Mouse (Mus musculus) neural tube, embryonic 15.5 days (tissue): ENCODE measurements at regions not wholly inside any gene's neighbourhood (a gene's known extent, or its start where the extent isn't known, plus 50 kb on each side); places are given as distances from the start of the nearest gene placed in this dataset.

Source experiments
- ATAC-seq: fragments of 200-750 bp; cut with Nextera tagmentation; 2 replicates; pipeline ENCODE4 v1.8.0; 2017; ENCODE audit warnings: mild to moderate bottlenecking, moderate TSS enrichment, moderate library complexity; ENCODE audit not compliant: low FRiP score
- H3K27ac ChIP-seq: fragments of 300-500 bp; sonication (generic); replicated peaks from 2 replicates; pipeline ENCODE4 v1.5.1; 2015; ENCODE audit warnings: mild to moderate bottlenecking, inconsistent platforms
- H3K27me3 ChIP-seq: fragments of 300-500 bp; sonication (generic); replicated peaks from 2 replicates; pipeline ENCODE4 v1.6.1; 2015; ENCODE audit warnings: inconsistent platforms
- H3K36me3 ChIP-seq: fragments of 300-500 bp; sonication (generic); 2 replicates; pipeline ENCODE4 v1.6.1; 2015; ENCODE audit warnings: inconsistent platforms
- H3K4me1 ChIP-seq: fragments of 300-500 bp; sonication (generic); 2 replicates; pipeline ENCODE4 v1.6.1; 2015; ENCODE audit warnings: inconsistent platforms
- H3K4me2 ChIP-seq: fragments of 300-500 bp; sonication (generic); 2 replicates; pipeline ENCODE4 v1.6.1; 2015; ENCODE audit warnings: inconsistent platforms, mild to moderate bottlenecking, moderate library complexity
- H3K4me3 ChIP-seq: fragments of 300-500 bp; sonication (generic); replicated peaks from 2 replicates; pipeline ENCODE4 v1.5.1; 2015; ENCODE audit warnings: mild to moderate bottlenecking, inconsistent platforms
- H3K9ac ChIP-seq: fragments of 300-500 bp; sonication (generic); replicated peaks from 2 replicates; pipeline ENCODE4 v1.6.1; 2015; ENCODE audit warnings: mild to moderate bottlenecking, inconsistent platforms
- H3K9me3 ChIP-seq: fragments of 300-500 bp; sonication (generic); replicated peaks from 2 replicates; pipeline ENCODE4 v1.6.1; 2016; ENCODE audit warnings: inconsistent platforms
- WGBS: fragments of 180-500 bp; shearing (Covaris S2); methylation state at CpG from one replicate; pipeline ENCODE4 v1.1.7; 2015; ENCODE audit warnings: mixed read lengths; 5-methylcytosine and 5-hydroxymethylcytosine counted together

- H3K4me2 ChIP-seq = no peak overlapping the region
- no peaks in the 10 kb centered on the region for H3K27me3 ChIP-seq
- no peak overlapping the region for H3K4me3 ChIP-seq
- no peak overlapping the region; the same call in 1 of the 2 replicates for H3K27ac ChIP-seq
- no peaks in the 10 kb centered on the region for H3K9me3 ChIP-seq
- no peaks in the 10 kb centered on the region for H3K36me3 ChIP-seq
- H3K9ac ChIP-seq = 0 out of 2 replicates have a peak overlapping the region, but pooled peaks have one; percentile 20
- WGBS = 36% methylated on average over 11 of the region's 11 CpGs
- no peak; the same call in 1 of the 2 replicates for ATAC-seq
- peaks cover 30% of the 10 kb centered on the region for H3K4me1 ChIP-seq
These were observed 283.4 kb downstream of the Rps24 start for GRCm38 (mm10) chr14:24770015-24770977.

DNA sequence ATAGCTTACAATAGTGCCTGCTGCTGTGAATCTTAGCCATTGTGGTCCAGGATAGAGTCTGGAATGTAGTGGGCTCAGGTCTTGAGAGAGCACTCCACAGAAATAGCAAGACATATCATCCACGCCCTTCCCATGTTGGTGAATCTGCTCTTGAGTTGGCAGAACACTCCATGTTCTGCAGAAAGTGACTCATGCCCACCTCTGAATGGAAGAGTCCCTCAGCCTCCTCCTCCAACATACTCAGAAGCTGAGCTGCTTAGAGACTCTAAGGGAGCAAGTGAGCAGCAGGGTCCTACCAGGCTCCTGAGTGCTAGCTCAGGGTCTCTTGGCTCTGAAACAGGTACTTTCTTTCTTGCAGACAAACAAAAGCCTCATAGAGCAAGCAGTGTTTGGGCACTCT lies 284.7 kb downstream of the Rps24 start:
- ATAC-seq = no peak
- no peaks in the 10 kb centered on the region for H3K9me3 ChIP-seq
- no peaks in the 10 kb centered on the region for H3K36me3 ChIP-seq
- H3K9ac ChIP-seq = no peak overlapping the region
- 93% methylated on average over 1 of the region's 1 CpGs for WGBS
- H3K4me2 ChIP-seq = no peak overlapping the region
- H3K4me3 ChIP-seq = no peak overlapping the region
- H3K27ac ChIP-seq = no peak overlapping the region
- peaks cover 24% of the 10 kb centered on the region for H3K4me1 ChIP-seq
- no peaks in the 10 kb centered on the region for H3K27me3 ChIP-seq

- H3K9ac ChIP-seq = no peak overlapping the region
- no peak overlapping the region for H3K27ac ChIP-seq
- no peak overlapping the region for H3K4me3 ChIP-seq
- no peak overlapping the region for H3K4me2 ChIP-seq
- ATAC-seq = no peak
- H3K27me3 ChIP-seq = no peaks in the 10 kb centered on the region
- H3K36me3 ChIP-seq = no peaks in the 10 kb centered on the region
- peaks cover 24% of the 10 kb centered on the region for H3K4me1 ChIP-seq
- WGBS = 69% methylated on average over 4 of the region's 4 CpGs
- H3K9me3 ChIP-seq = no peaks in the 10 kb centered on the region
These were observed 285.2 kb downstream of the Rps24 start for GRCm38 (mm10) chr14:24772129-24772528.

DNA sequence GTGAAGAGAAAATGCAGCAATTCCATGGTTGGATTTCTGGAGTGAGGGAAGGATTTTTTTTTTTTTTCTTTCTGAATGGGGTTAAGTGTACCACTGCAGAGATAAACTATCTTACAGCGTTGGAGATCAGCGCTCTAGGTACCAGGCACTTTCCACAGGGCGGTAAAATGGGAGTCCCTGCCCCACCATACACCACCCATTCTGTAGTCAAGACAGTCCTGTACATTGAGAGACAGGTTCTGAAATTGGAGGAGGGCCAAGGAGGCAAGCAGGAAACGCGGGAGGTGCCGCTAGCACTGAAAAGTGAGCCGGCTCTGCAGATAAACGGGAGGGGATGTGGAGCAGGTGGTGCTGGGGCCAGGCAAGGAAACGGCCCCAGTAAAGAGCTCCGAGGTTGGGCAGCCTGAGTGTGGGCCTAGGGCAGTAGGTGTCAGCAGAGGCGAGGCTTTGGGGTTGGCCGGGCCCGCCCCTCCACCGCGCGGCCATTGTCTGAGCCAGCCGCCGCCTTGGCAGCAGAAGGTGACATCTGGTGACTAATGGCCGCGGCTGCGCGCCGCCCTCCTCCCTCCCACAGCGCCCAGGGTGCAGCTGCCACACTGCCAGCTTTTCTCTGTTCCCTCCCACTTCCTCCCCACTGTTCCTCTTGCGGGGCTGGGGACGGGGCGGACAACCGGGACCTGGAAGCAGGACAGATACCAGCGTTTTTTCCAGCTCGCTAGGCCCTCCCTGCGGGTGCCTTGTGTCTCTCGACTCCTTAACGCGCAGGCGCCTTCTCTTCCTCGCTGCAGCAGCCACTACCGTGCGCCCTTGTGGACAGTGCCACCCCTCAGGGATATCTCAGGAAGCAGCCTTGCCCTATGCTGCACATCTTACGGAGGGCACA lies 292.1 kb downstream of the Rps24 start:
- peak overlapping the region; percentile 62 for H3K4me2 ChIP-seq
- no peaks in the 10 kb centered on the region for H3K9me3 ChIP-seq
- H3K27ac ChIP-seq = peak overlapping the region; percentile 92
- under 1% methylated on average over 39 of the region's 39 CpGs for WGBS
- peak overlapping the region; percentile 53 for H3K9ac ChIP-seq
- H3K4me3 ChIP-seq = peak overlapping the region; percentile 33
- peak; percentile 95 for ATAC-seq
- no peaks in the 10 kb centered on the region for H3K27me3 ChIP-seq
- H3K4me1 ChIP-seq = peaks cover 26% of the 10 kb centered on the region
- H3K36me3 ChIP-seq = no peaks in the 10 kb centered on the region

GRCm38 (mm10) chr14:24781674-24782073 lies 294.7 kb downstream of the Rps24 start:
- Histone ChIP-seq H3K9ac (no peak overlapping the region), H3K4me3 (no peak overlapping the region), H3K27ac (no peak overlapping the region), H3K9me3 (no peaks in the 10 kb centered on the region), H3K4me1 (peaks cover 26% of the 10 kb centered on the region), H3K27me3 (no peaks in the 10 kb centered on the region), H3K36me3 (no peaks in the 10 kb centered on the region), H3K4me2 (no peak overlapping the region)
- WGBS = 91% methylated on average over 3 of the region's 3 CpGs
- ATAC-seq = no peak

GRCm38 (mm10) chr14:24783889-24784288 lies 297.0 kb downstream of the Rps24 start:
- WGBS = 75% methylated on average over 6 of the region's 6 CpGs
- no peak overlapping the region for H3K4me3 ChIP-seq
- no peak overlapping the region for H3K9ac ChIP-seq
- H3K4me1 ChIP-seq = peaks cover 17% of the 10 kb centered on the region
- H3K4me2 ChIP-seq = no peak overlapping the region
- H3K9me3 ChIP-seq = no peaks in the 10 kb centered on the region
- no peaks in the 10 kb centered on the region for H3K27me3 ChIP-seq
- H3K27ac ChIP-seq = no peak overlapping the region
- no peak for ATAC-seq
- H3K36me3 ChIP-seq = no peaks in the 10 kb centered on the region

DNA sequence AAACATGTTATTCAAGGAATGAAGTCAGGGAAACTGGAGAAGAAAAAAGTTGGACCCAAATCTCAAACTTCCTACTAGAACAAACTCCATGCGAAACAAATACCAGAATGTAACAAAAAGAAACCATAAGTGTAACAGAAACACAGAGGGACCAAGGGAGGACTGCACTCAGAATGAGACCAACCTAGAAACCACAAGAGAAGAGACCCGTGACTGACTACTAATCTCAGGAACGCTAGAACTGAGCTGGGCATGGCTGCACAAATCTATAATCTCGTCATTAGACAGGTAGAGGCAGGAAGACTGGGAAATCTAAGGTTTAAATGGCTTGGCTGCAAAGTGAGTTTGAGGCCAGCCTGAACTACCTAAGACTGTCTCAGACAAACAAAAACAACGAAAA lies 298.5 kb downstream of the Rps24 start:
- Histone ChIP-seq H3K27ac (no peak overlapping the region), H3K4me2 (no peak overlapping the region), H3K36me3 (no peaks in the 10 kb centered on the region), H3K9ac (no peak overlapping the region), H3K4me1 (peaks cover 1% of the 10 kb centered on the region), H3K4me3 (no peak overlapping the region), H3K9me3 (no peaks in the 10 kb centered on the region), H3K27me3 (no peaks in the 10 kb centered on the region)
- WGBS = 88% methylated on average over 5 of the region's 5 CpGs
- ATAC-seq = no peak

GRCm38 (mm10) chr14:24793375-24794285 lies 306.7 kb downstream of the Rps24 start:
- no peak overlapping the region for H3K4me3 ChIP-seq
- H3K36me3 ChIP-seq = no peaks in the 10 kb centered on the region
- H3K9me3 ChIP-seq = no peaks in the 10 kb centered on the region
- no peak overlapping the region for H3K9ac ChIP-seq
- 44% methylated on average over 10 of the region's 10 CpGs for WGBS
- no peak for ATAC-seq
- H3K4me1 ChIP-seq = peaks cover 8% of the 10 kb centered on the region
- no peaks in the 10 kb centered on the region for H3K27me3 ChIP-seq
- H3K4me2 ChIP-seq = no peak overlapping the region
- peak overlapping the region; percentile 42; the same call in 1 of the 2 replicates for H3K27ac ChIP-seq

DNA sequence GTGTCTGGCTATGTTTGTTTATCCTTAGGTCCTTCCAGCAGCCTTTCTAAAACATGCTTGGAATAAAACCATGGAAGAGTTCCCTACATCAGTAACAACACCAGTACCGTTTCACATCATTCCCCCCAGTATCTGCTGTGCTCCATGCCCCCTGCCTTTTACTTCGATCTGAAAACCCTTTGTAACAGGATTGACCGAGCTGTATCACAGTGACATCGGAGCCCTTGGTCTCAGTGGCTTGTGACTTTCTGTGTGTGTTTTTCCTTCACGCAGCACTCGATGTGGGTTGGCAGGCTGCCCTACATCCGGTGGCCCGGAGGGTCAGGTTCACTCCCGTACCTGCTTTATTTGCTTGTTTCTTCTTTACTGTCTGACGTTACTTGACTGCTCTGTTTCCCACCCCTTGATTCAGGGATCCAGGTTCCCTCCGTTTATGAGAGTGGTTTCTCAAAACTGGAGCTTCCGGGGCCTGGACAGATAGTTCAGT lies 307.5 kb downstream of the Rps24 start:
- 66% methylated on average over 12 of the region's 12 CpGs for WGBS
- Histone ChIP-seq H3K4me1 (peaks cover 8% of the 10 kb centered on the region), H3K4me3 (no peak overlapping the region), H3K9me3 (no peaks in the 10 kb centered on the region), H3K27me3 (no peaks in the 10 kb centered on the region), H3K4me2 (no peak overlapping the region), H3K27ac (no peak overlapping the region), H3K9ac (no peak overlapping the region), H3K36me3 (no peaks in the 10 kb centered on the region)
- no peak for ATAC-seq

GRCm38 (mm10) chr14:24797494-24797893 lies 310.6 kb downstream of the Rps24 start:
- no peak overlapping the region for H3K4me2 ChIP-seq
- H3K4me3 ChIP-seq = no peak overlapping the region
- H3K4me1 ChIP-seq = peaks cover 8% of the 10 kb centered on the region
- no peak overlapping the region for H3K27ac ChIP-seq
- H3K9me3 ChIP-seq = no peaks in the 10 kb centered on the region
- H3K9ac ChIP-seq = no peak overlapping the region
- no peaks in the 10 kb centered on the region for H3K27me3 ChIP-seq
- H3K36me3 ChIP-seq = no peaks in the 10 kb centered on the region
- ATAC-seq = no peak

DNA sequence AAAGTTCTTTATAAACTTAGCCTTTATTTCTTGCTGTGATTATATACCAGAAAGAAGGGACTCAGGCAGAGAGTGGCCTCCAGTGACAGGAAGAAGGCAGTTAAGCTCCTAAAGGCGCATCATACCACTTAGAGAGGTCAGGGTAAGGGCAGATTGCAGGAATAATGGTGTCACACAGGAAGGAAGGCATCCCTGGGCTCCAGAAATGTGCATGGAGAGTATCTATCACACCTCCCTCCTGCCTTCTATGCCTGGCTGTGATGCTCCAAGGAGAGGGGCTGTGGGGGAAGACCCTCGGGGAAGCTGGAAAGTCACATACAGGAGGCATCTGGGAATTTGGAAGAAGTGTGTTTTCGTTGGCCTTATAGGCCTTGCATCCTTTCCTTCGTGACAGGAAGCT lies 311.1 kb downstream of the Rps24 start:
- Histone ChIP-seq H3K4me2 (no peak overlapping the region), H3K9me3 (no peaks in the 10 kb centered on the region), H3K27ac (no peak overlapping the region), H3K4me1 (peaks cover 8% of the 10 kb centered on the region), H3K27me3 (no peaks in the 10 kb centered on the region), H3K36me3 (no peaks in the 10 kb centered on the region), H3K4me3 (no peak overlapping the region), H3K9ac (no peak overlapping the region)
- ATAC-seq = no peak
- WGBS = 77% methylated on average over 4 of the region's 4 CpGs
